Mouse (Mus musculus) layer of hippocampus, adult 18-20 months (tissue): ENCODE results near the gene Npepl1. TPM values are rescaled to one million over a fixed set of nuclear protein-coding genes. Genes with fewer than 3 reads are reported as not detected.

Experiments
- DNase-seq, 2 experiments: peaks; one replicate each; pipeline ENCODE4 v3.0.0; 2022; ENCODE audit warnings: low spot score in 2 of 2
- total RNA-seq, 2 experiments: library from RNA; stranded (reverse); gene quantifications; 2 replicates each; pipeline ENCODE4 v1.2.3; 2021

The Npepl1 gene
- total RNA-seq, 2 experiments from 2014 or later: 10.8 to 12.7 TPM

- no peak for DNase-seq
Observed at GRCm38 (mm10) chr2:174107375-174107774, 2.8 kb upstream of the Npepl1 start.

- DNase-seq: no peak
Observed at GRCm38 (mm10) chr2:174110783-174111549, 817 bp downstream of the Npepl1 start.

GRCm38 (mm10) chr2:174112931-174113330, 2.8 kb downstream of the Npepl1 start:
- no peak for DNase-seq

GRCm38 (mm10) chr2:174114148-174114864, 4.2 kb downstream of the Npepl1 start:
- DNase-seq: no peak

GRCm38 (mm10) chr2:174116929-174117328, 6.8 kb downstream of the Npepl1 start:
- DNase-seq: no peak

GRCm38 (mm10) chr2:174118141-174118540, 8.0 kb downstream of the Npepl1 start:
- DNase-seq: no peak

GRCm38 (mm10) chr2:174119259-174119658, 9.1 kb downstream of the Npepl1 start:
- no peak for DNase-seq

GRCm38 (mm10) chr2:174120631-174121030, 10.5 kb downstream of the Npepl1 start:
- no peak for DNase-seq

- no peak for DNase-seq
Observed at GRCm38 (mm10) chr2:174121411-174121947, 11.3 kb downstream of the Npepl1 start.

GRCm38 (mm10) chr2:174122331-174122730, 12.2 kb downstream of the Npepl1 start:
- no peak for DNase-seq

- no peak for DNase-seq
Observed at GRCm38 (mm10) chr2:174123731-174124130, 13.6 kb downstream of the Npepl1 start.

GRCm38 (mm10) chr2:174126522-174127375, 16.6 kb downstream of the Npepl1 start:
- peak; percentile 46 to 81 for DNase-seq

- no peak for DNase-seq
Observed at GRCm38 (mm10) chr2:174127376-174127713, 17.2 kb downstream of the Npepl1 start.

- DNase-seq: no peak
Observed at GRCm38 (mm10) chr2:174128926-174129325, 18.8 kb downstream of the Npepl1 start.

- DNase-seq: no peak
Observed at GRCm38 (mm10) chr2:174130468-174131097, 20.4 kb downstream of the Npepl1 start.

GRCm38 (mm10) chr2:174132413-174132969, 22.3 kb downstream of the Npepl1 start:
- no peak for DNase-seq

GRCm38 (mm10) chr2:174159035-174159434, 48.9 kb downstream of the Npepl1 start:
- peak; percentile 12 to 46 for DNase-seq

GRCm38 (mm10) chr2:174160461-174160860, 50.3 kb downstream of the Npepl1 start:
- no peak for DNase-seq
